ENCODE assay signal across 15 mouse cellular contexts in genomic region chr6:30282361-30282760, GRCm38 (mm10).
"Had no signal": no experiment of that assay in that cellular context is flagged by ENCODE, and none has a peak within 500 bp of the region (broad histone marks: within the 10 kb centered on the region; RNA-seq: fewer than 3 reads in every experiment).

No protein-coding gene starts in this region.

- H3K4me1 ChIP-seq: midbrain, embryonic 10.5 days; midbrain, embryonic 12.5 days; neural tube, embryonic 12.5 days; stomach, embryonic 15.5 days had no signal

- H3K27ac ChIP-seq: midbrain, embryonic 10.5 days; midbrain, embryonic 12.5 days; neural tube, embryonic 12.5 days; stomach, embryonic 15.5 days; stomach, postnatal 0 days had no signal

- H3K4me2 ChIP-seq: lung, embryonic 14.5 days; midbrain, embryonic 12.5 days; neural tube, embryonic 12.5 days; stomach, embryonic 15.5 days had no signal

- ATAC-seq: midbrain, embryonic 16.5 days had no signal

- DNase-seq: lung, adult 18-20 months; lung, embryonic 14.5 days; lung, postnatal 10 days; lung, postnatal 4 days; midbrain, embryonic 14.5 days; right cerebral cortex, postnatal 25 days; thymus, adult 2 months; thymus, postnatal 25 days; thymus, postnatal 4 days had no signal

- H3K4me3 ChIP-seq: midbrain, embryonic 10.5 days; midbrain, embryonic 12.5 days; neural tube, embryonic 12.5 days; stomach, embryonic 15.5 days had no signal

- H3K9ac ChIP-seq: lung, embryonic 14.5 days; midbrain, embryonic 12.5 days; neural tube, embryonic 12.5 days; stomach, embryonic 15.5 days had no signal

- H3K9me3 ChIP-seq: midbrain, embryonic 10.5 days; midbrain, embryonic 12.5 days; neural tube, embryonic 12.5 days; stomach, embryonic 15.5 days had no signal

- H3K27me3 ChIP-seq: midbrain, embryonic 12.5 days; neural tube, embryonic 12.5 days; stomach, embryonic 15.5 days had no signal
